Mouse (Mus musculus) large intestine, adult 2 months (tissue): ENCODE measurements around the gene Rapgef1. TPM values are rescaled to one million over a fixed set of nuclear protein-coding genes. Genes with fewer than 3 reads are reported as not detected.
"Not testable (repeated sequence)": the region's sequence is repeated elsewhere in the genome, so short reads cannot be mapped to it uniquely, and the experiment has no call there.

Source experiments
- DNase-seq: peaks from one replicate; pipeline ENCODE4 v3.0.0-alpha.2; 2012; ENCODE audit warnings: low read depth, low spot score
- WGBS: fragments of 180-500 bp; shearing (Covaris S2); methylation state at CpG from one replicate; pipeline ENCODE4 v1.1.7; 2018; 5-methylcytosine and 5-hydroxymethylcytosine counted together
- polyA plus RNA-seq: library from polyadenylated mRNA; depleted of rRNA; stranded (reverse); fragments of >200 nt; gene quantifications from 2 replicates; pipeline ENCODE4 v1.2.3, GENCODE M21; 2012

The Rapgef1 gene
- polyA plus RNA-seq, 1 experiment, result 25.0 TPM

- no peak for DNase-seq
- WGBS, result 86% methylated on average over 7 of the region's 7 CpGs
These were observed 76.8 kb downstream of the Rapgef1 start for GRCm38 (mm10) chr2:29696207-29696800.

GRCm38 (mm10) chr2:29698421-29699290 is 79.1 kb downstream of the Rapgef1 start:
- DNase-seq, result no peak
- 86% methylated on average over 6 of the region's 6 CpGs for WGBS

GRCm38 (mm10) chr2:29700898-29701297 is 81.4 kb downstream of the Rapgef1 start:
- no peak for DNase-seq

- 81% methylated on average over 6 of the region's 6 CpGs for WGBS
- DNase-seq, result no peak
These were observed 81.9 kb downstream of the Rapgef1 start for GRCm38 (mm10) chr2:29701393-29701792.

GRCm38 (mm10) chr2:29702189-29702588 is 82.7 kb downstream of the Rapgef1 start:
- DNase-seq, result no peak
- WGBS, result 82% methylated on average over 8 of the region's 8 CpGs

- DNase-seq, result no peak
- WGBS, result 91% methylated on average over 9 of the region's 9 CpGs
These were observed 83.9 kb downstream of the Rapgef1 start for GRCm38 (mm10) chr2:29703104-29704081.

GRCm38 (mm10) chr2:29705493-29705892 is 86.0 kb downstream of the Rapgef1 start:
- DNase-seq, result no peak
- 91% methylated on average over 3 of the region's 3 CpGs for WGBS

GRCm38 (mm10) chr2:29706726-29707620 is 87.5 kb downstream of the Rapgef1 start:
- no peak for DNase-seq
- 90% methylated on average over 18 of the region's 18 CpGs for WGBS

GRCm38 (mm10) chr2:29707731-29708130 is 88.2 kb downstream of the Rapgef1 start:
- 85% methylated on average over 4 of the region's 4 CpGs for WGBS
- DNase-seq, result no peak

GRCm38 (mm10) chr2:29708209-29708608 is 88.7 kb downstream of the Rapgef1 start:
- 93% methylated on average over 4 of the region's 4 CpGs for WGBS
- not testable (repeated sequence) for DNase-seq

GRCm38 (mm10) chr2:29711038-29711437 is 91.5 kb downstream of the Rapgef1 start:
- DNase-seq, result no peak
- 82% methylated on average over 3 of the region's 3 CpGs for WGBS

- DNase-seq, result no peak
- WGBS, result 63% methylated on average over 5 of the region's 5 CpGs
These were observed 92.4 kb downstream of the Rapgef1 start for GRCm38 (mm10) chr2:29711877-29712276.

- DNase-seq, result no peak
- WGBS, result 88% methylated on average over 2 of the region's 2 CpGs
These were observed 94.0 kb downstream of the Rapgef1 start for GRCm38 (mm10) chr2:29713501-29713900.

- 80% methylated on average over 5 of the region's 5 CpGs for WGBS
- DNase-seq, result no peak
These were observed 94.6 kb downstream of the Rapgef1 start for GRCm38 (mm10) chr2:29714127-29714526.

GRCm38 (mm10) chr2:29716143-29716542 is 96.6 kb downstream of the Rapgef1 start:
- DNase-seq, result no peak
- 48% methylated on average over 7 of the region's 7 CpGs for WGBS

- no peak for DNase-seq
- 35% methylated on average over 6 of the region's 6 CpGs for WGBS
These were observed 97.2 kb downstream of the Rapgef1 start for GRCm38 (mm10) chr2:29716691-29717090.

GRCm38 (mm10) chr2:29718581-29718980 is 99.1 kb downstream of the Rapgef1 start:
- no peak for DNase-seq
- 82% methylated on average over 5 of the region's 5 CpGs for WGBS

GRCm38 (mm10) chr2:29723132-29723531 is 103.6 kb downstream of the Rapgef1 start:
- WGBS, result 95% methylated on average over 3 of the region's 3 CpGs
- DNase-seq, result no peak
